Mouse (Mus musculus): Measurements from ENCODE around the gene Dpm1.

The Dpm1 gene

DNA sequence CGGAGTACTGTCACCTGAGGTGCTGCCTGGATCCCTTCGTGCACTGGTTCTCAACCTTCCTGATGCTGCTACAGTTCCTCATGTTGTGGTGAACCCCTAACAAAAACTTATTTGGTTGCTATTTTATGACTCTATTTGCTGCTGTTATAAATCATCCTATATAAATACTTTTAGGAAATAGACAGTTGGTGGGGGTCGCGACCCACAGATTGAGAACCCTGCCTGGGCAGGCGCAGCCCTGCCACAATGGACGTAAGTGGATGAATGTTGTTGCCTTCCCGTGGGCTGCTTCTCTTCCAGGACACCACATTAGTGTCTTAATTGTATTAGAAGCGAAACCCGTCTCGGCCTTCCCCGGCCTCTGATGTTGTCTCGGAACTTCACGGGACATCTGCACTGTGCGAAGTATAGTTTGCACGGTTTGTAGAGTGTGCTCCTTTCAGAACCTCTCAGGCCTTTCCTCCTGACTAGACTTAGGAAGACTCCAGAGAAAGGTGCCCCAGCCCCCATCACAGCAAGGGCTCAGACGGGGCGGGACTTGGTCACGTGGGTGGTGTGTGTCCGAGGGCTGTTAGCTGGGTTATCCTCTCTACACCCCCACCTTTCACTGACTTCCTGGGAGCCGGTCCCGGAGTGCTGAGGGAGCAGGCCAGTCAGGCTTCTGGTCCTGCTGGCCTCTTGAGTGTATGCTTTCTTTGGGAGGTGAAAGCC, 63.5 kb downstream of the Dpm1 start:
- DNase-seq (ENCODE audit: extremely low spot score): no peak

DNA sequence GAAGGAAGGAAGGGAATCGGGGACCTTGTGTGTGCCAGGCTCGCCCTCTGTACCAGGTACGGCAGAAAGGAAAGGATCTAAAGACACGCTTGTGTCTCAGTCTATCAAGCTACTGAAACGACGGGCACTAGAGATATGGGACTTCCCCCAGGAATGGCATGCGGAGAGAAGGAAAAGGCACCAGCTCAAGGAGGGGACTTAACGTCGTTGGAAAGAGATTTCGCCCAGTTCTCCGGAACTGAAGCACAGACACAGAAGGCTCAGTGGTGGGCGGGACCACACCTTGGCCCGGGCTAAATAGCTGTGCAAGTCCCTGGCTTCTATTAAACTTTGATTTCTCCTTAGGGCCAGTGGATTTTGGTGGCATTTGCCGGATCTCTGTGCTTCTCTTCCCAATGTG, 68.4 kb downstream of the Dpm1 start:
- DNase-seq (ENCODE audit: extremely low spot score): no peak

DNA sequence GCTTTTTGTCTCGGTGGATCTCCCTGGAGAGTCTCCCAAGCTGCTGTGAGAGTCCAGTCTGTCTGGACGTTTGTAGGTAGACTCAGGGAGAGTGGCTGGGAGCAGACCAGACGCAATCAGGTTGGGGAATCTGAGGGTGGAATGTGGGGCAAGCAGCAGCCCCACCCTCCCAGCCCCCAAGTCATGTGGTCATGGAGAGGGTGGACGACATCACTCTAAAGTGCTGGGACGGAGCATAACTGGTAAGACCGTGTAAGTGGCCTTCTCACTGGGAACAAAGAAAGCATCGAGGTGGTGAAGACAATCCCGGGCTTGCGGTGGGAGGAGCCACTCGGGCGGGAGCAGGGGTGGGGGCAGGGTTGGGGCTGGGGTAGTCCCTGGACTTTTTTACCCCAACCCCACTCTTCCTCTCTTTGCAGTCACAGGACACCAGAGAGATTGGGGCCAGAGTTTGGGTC, 68.8 kb downstream of the Dpm1 start:
- DNase-seq (ENCODE audit: extremely low spot score): peak; percentile 51

DNA sequence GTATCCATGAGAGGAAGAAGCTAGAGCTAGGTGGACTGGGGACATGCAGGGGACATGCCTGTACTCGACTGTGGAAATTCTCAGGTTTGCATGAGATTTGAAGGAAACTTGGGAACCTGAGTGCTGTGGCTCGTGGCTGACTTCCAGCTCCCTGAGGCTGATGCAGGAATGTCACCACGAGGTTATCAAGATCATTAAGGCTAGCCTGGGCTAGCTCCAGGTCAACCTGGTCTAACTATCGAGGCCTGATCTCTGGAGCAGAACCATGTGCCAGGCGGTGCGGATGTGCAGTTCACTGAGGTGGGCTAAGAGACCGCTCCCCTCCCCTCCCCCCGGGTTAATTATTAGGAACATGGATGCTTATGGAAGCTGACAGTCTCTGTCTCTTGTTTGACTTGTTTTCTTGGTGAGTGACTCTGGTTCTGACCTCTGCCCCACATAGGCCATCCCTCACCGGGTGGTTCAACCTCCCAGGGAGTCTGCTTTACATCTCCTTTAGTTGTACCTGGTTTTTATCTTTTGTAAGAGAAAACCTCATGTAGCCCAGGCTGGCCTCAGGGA, 69.9 kb downstream of the Dpm1 start:
- no peak for DNase-seq (ENCODE audit: extremely low spot score)

All from embryo, embryonic 9.5 days (tissue).